Mouse (Mus musculus) heart, embryonic 16.5 days (tissue): ENCODE measurements around the gene Trak1. TPM values are rescaled to one million over a fixed set of nuclear protein-coding genes. Genes with fewer than 3 reads are reported as not detected.

Experiments
- ATAC-seq: fragments of 200-750 bp; cut with Nextera tagmentation; replicated peaks from 2 replicates; pipeline ENCODE4 v1.8.0; 2017; ENCODE audit warnings: moderate number of reproducible peaks; ENCODE audit not compliant: insufficient read depth, low FRiP score; ENCODE audit errors: extremely low read depth
- H3K27ac ChIP-seq: fragments of 300-500 bp; sonication (generic); 2 replicates; pipeline ENCODE4 v1.5.1; 2014; ENCODE audit warnings: mild to moderate bottlenecking, low read length, control low read depth, moderate library complexity
- H3K27me3 ChIP-seq: fragments of 300-500 bp; sonication (generic); 2 replicates; pipeline ENCODE4 v1.6.1; 2014; ENCODE audit warnings: low read length, mixed read lengths; ENCODE audit not compliant: control insufficient read depth, insufficient read depth
- H3K36me3 ChIP-seq: fragments of 300-500 bp; sonication (generic); 2 replicates; pipeline ENCODE4 v1.6.1; 2014; ENCODE audit not compliant: control insufficient read depth, insufficient read depth
- H3K4me1 ChIP-seq: fragments of 300-500 bp; sonication (generic); 2 replicates; pipeline ENCODE4 v1.6.1; 2014; ENCODE audit warnings: low read length, mixed read lengths; ENCODE audit not compliant: control insufficient read depth, insufficient read depth
- H3K4me2 ChIP-seq: fragments of 300-500 bp; sonication (generic); 2 replicates; pipeline ENCODE4 v1.6.1; 2014; ENCODE audit warnings: low read depth, mild to moderate bottlenecking, control low read depth, low read length
- H3K4me3 ChIP-seq: fragments of 300-500 bp; sonication (generic); 2 replicates; pipeline ENCODE4 v1.5.1; 2014; ENCODE audit warnings: mild to moderate bottlenecking, control low read depth, low read length
- H3K9ac ChIP-seq: fragments of 300-500 bp; sonication (generic); 2 replicates; pipeline ENCODE4 v1.6.1; 2014; ENCODE audit warnings: low read length, control low read depth
- H3K9me3 ChIP-seq: fragments of 300-500 bp; sonication (generic); replicated peaks from 2 replicates; pipeline ENCODE4 v1.6.1; 2016; ENCODE audit warnings: low read length; ENCODE audit not compliant: control insufficient read depth
- WGBS: fragments of 180-500 bp; shearing (Covaris S2); extraction: QIAGEN DNeasy Blood & Tissue Kit; methylation state at CpG from one replicate; pipeline ENCODE4 v1.1.7; 2014; 5-methylcytosine and 5-hydroxymethylcytosine counted together
- polyA plus RNA-seq: library from polyadenylated mRNA; unstranded; fragments of >200 nt; fragmentation: Nextera tagmentation; extraction: Ambion mirVana; gene quantifications from 2 replicates; pipeline ENCODE4 v1.2.1, GENCODE M21; 2015

Trak1 gene
- polyA plus RNA-seq, 1 experiment from 2014 or later, result 42.4 TPM

DNA sequence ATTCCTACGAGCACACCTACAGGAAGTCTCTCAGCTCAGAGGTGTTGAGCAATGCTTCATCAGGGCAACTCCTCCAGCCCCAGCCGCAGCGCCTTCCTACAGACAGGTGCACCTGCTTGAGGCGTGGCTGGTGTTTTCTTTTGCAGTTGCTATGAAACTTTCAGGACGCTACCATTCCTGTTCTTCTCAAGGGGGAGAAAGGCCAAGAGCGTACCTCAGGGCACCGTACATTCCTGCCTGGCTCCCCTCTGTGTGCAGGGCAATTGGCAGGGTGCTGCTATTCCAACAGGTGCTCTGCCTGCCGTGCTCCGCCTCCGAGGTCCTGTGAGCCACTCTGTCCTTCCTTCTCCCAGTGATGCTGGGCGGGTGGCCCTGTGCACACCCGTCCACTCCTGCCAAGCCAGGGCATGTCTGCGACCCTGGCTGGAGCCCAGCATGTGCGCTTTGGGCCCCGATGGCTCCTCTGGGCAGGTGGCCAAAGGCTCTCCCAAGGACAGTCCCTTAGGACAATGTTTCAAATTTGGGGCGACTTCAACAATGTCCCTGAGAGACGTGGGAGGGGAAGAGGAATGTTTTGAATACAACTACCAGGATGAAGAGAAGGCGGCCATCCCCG lies 118.4 kb downstream of the Trak1 start:
- H3K27me3 ChIP-seq, result no peaks in the 10 kb centered on the region
- peaks cover 4% of the 10 kb centered on the region for H3K36me3 ChIP-seq
- H3K9me3 ChIP-seq, result no peaks in the 10 kb centered on the region
- no peak overlapping the region for H3K4me3 ChIP-seq
- peak; percentile 65 for ATAC-seq
- no peak overlapping the region for H3K27ac ChIP-seq
- 55% methylated on average over 19 of the region's 19 CpGs for WGBS
- H3K4me1 ChIP-seq, result peaks cover 12% of the 10 kb centered on the region
- H3K9ac ChIP-seq, result no peak overlapping the region
- H3K4me2 ChIP-seq, result no peak overlapping the region

DNA sequence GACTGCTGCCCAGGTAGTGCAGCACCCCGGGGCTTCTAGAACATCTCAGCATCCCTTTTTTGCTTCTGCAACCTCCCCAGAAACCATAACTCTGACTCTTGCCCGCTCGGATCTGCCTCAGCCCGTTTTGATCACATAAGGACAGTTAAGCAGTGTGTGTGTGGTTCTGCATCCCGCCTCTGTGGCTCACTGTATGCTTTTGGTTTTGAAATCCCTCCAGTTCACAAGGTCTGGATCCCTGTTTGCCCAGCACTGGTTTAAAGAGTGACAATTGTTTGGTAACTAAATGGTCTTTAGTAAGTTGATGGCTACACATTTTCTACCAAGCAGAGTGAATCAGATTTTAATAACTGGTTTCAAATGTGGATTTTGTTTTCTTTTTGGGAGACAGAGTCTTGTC lies 119.2 kb downstream of the Trak1 start:
- peaks cover 4% of the 10 kb centered on the region for H3K36me3 ChIP-seq
- 89% methylated on average over 5 of the region's 5 CpGs for WGBS
- H3K27me3 ChIP-seq, result no peaks in the 10 kb centered on the region
- no peak overlapping the region for H3K9ac ChIP-seq
- no peaks in the 10 kb centered on the region for H3K9me3 ChIP-seq
- H3K4me2 ChIP-seq, result no peak overlapping the region
- H3K27ac ChIP-seq, result no peak overlapping the region
- no peak overlapping the region for H3K4me3 ChIP-seq
- ATAC-seq, result no peak
- peaks cover 12% of the 10 kb centered on the region for H3K4me1 ChIP-seq

DNA sequence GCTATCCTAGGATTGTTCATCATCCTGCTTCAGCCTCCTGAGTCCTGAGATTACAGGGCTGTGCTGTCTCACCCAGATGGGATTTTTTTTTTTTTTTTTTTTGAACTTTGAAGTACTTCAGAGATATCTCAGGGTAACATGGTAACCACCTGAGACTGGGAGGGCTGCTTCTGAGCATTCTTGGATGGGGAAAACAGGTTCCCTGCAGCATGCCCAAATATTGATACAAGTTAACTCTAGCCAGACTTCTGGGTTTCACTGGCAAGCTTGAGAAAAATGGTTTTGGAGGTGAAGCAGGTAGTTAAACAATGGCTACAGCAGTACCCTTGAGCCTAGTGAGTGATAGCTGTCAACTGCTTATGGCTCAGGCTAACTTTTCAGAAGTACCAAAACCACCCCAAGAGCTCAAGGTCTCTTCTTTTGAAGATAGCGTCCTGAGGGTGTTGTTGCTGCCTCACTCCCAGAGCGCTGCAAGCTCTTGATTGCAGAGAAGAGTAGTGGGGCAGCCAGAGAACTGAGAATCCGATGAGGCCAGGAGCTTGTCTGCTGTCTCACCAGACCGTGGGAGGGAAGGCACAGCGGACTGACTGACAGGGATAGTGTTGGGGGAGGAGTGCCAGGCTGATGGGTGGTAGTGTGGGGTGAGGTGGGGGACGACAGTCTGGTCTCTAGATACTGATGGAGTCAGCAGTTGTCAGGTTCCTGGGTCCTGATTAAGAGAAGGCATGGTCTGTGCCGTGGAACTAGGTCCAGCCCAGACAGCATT lies 119.8 kb downstream of the Trak1 start:
- no peak for ATAC-seq
- Histone ChIP-seq H3K27me3 (no peaks in the 10 kb centered on the region), H3K9ac (no peak overlapping the region), H3K9me3 (no peaks in the 10 kb centered on the region), H3K27ac (no peak overlapping the region), H3K4me3 (no peak overlapping the region), H3K4me1 (peaks cover 16% of the 10 kb centered on the region), H3K4me2 (no peak overlapping the region), H3K36me3 (peaks cover 4% of the 10 kb centered on the region)
- 42% methylated on average over 7 of the region's 7 CpGs for WGBS

DNA sequence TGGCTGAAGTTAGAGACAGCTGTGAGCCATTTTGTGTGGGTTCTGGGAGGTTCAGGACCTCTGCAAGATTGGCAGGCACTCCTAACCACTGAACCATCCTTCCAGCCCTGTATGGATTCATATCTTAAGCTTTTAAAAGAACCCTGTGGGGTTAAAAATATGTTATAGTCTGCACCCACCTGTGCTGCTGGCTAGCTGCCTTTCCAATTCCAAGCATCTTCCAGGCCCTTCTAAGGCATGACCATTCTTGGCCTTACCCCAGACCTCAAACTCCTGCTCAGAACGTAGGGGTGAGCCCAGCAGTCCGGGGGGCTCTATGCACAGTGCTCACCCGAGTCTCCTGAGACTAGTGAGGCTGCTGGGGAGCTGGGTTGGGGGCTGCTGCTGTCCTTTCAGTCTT lies 121.7 kb downstream of the Trak1 start:
- peaks cover 24% of the 10 kb centered on the region for H3K4me1 ChIP-seq
- no peaks in the 10 kb centered on the region; the same call in none of the 2 replicates for H3K36me3 ChIP-seq
- H3K9me3 ChIP-seq, result no peaks in the 10 kb centered on the region
- H3K27ac ChIP-seq, result no peak overlapping the region
- no peak overlapping the region for H3K4me2 ChIP-seq
- H3K4me3 ChIP-seq, result no peak overlapping the region
- no peaks in the 10 kb centered on the region for H3K27me3 ChIP-seq
- 85% methylated on average over 3 of the region's 3 CpGs for WGBS
- ATAC-seq, result no peak
- H3K9ac ChIP-seq, result no peak overlapping the region

DNA sequence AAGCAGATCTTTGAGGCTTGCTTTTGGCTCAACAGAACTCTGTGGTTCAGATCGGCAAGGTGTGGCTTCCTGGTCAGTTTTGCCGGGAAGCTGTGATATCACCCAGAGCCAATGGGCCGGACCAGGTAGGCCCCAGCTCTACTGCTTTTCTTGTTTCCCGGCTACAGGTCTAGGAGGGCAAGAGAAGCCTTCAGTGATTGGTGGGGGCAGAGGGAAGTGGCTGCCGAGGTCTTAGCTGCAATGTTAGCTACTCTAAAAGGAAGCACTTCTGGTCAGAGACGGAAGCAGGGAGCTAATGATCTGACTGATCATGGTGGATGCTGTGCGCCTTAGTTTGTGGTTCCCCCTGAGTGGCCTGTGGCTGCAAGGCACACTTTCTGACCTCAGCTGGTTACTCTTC lies 122.3 kb downstream of the Trak1 start:
- no peak overlapping the region for H3K4me3 ChIP-seq
- H3K4me1 ChIP-seq, result peaks cover 24% of the 10 kb centered on the region
- H3K27me3 ChIP-seq, result no peaks in the 10 kb centered on the region
- H3K27ac ChIP-seq, result no peak overlapping the region
- H3K36me3 ChIP-seq, result no peaks in the 10 kb centered on the region
- no peak for ATAC-seq
- H3K9ac ChIP-seq, result no peak overlapping the region
- WGBS, result 71% methylated on average over 7 of the region's 7 CpGs
- H3K9me3 ChIP-seq, result no peaks in the 10 kb centered on the region
- H3K4me2 ChIP-seq, result no peak overlapping the region

DNA sequence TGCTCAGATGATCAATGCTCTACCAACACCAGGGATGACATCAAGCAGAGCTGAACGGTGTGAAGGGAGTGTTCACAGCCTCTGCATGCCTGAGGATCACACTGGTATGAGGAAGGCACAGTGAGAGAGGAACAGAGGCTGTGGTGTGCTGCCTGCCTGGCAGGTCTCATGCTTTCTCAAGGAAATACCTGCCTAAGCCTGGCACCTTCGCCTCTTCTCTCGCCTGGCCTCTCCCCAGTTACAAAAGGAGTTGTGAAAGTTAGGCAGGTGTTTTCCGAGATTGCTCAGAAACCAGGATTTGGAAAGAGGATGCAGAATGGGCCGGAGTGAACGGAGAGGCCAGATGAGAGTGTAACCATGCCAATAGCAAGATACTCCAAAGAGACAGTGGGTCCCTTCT lies 123.5 kb downstream of the Trak1 start:
- ATAC-seq, result no peak
- peaks cover 16% of the 10 kb centered on the region for H3K4me1 ChIP-seq
- WGBS, result 80% methylated on average over 6 of the region's 6 CpGs

DNA sequence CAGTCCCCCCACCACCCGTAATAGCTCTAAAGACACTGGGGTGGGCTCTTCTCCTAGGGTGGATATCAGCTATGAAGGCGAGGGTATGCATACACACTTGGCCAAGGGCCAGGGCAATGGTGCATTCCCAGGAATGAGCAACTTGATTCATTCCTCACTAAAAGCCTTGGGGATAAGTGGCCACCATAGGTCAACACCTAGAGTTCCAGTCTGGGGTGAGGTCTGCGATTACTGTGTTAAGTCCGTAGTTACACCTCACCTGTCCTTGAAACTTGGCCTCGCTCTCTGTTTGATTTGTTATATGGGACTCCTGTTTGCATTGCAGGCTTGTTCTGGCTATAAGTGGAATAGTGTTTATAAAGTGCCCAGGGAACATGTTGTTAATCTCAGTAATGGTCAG lies 125.1 kb downstream of the Trak1 start:
- no peaks in the 10 kb centered on the region for H3K9me3 ChIP-seq
- no peak overlapping the region for H3K9ac ChIP-seq
- H3K4me2 ChIP-seq, result no peak overlapping the region
- no peaks in the 10 kb centered on the region for H3K27me3 ChIP-seq
- no peak overlapping the region for H3K27ac ChIP-seq
- no peak overlapping the region for H3K4me3 ChIP-seq
- H3K4me1 ChIP-seq, result peaks cover 30% of the 10 kb centered on the region
- no peak for ATAC-seq
- H3K36me3 ChIP-seq, result no peaks in the 10 kb centered on the region
- 69% methylated on average over 5 of the region's 5 CpGs for WGBS

More for the DNA sequence above, 123.5 kb downstream of the Trak1 start:
- Histone ChIP-seq H3K9ac (no peak overlapping the region), H3K9me3 (no peaks in the 10 kb centered on the region), H3K36me3 (no peaks in the 10 kb centered on the region), H3K4me3 (no peak overlapping the region), H3K4me2 (no peak overlapping the region), H3K27me3 (no peaks in the 10 kb centered on the region), H3K27ac (no peak overlapping the region)

DNA sequence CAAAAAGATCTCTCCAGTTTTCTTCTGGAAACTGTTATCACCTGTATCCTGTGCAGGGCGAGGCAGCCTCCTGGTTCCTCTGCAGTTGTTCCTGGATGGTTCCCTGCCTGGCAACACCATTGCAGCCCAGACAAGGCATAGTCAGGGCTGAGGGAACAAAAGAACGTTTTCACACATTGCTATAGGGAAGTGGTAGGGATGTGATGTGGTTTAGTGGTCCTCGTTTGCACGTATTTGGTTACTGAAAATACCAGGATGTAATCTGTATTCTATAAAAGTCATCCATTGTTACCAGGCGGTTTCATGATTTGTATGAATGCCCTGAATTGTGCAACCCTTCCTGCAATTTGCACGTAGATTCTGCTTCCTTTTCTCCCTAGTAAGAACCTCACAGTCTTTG lies 126.3 kb downstream of the Trak1 start:
- WGBS, result 68% methylated on average over 6 of the region's 6 CpGs
- Histone ChIP-seq H3K9ac (no peak overlapping the region), H3K4me2 (no peak overlapping the region), H3K27ac (0 out of 2 replicates have a peak overlapping the region, but pooled peaks have one; percentile 29), H3K4me3 (no peak overlapping the region), H3K4me1 (peaks cover 36% of the 10 kb centered on the region), H3K36me3 (no peaks in the 10 kb centered on the region), H3K9me3 (no peaks in the 10 kb centered on the region), H3K27me3 (no peaks in the 10 kb centered on the region)
- ATAC-seq, result no peak

DNA sequence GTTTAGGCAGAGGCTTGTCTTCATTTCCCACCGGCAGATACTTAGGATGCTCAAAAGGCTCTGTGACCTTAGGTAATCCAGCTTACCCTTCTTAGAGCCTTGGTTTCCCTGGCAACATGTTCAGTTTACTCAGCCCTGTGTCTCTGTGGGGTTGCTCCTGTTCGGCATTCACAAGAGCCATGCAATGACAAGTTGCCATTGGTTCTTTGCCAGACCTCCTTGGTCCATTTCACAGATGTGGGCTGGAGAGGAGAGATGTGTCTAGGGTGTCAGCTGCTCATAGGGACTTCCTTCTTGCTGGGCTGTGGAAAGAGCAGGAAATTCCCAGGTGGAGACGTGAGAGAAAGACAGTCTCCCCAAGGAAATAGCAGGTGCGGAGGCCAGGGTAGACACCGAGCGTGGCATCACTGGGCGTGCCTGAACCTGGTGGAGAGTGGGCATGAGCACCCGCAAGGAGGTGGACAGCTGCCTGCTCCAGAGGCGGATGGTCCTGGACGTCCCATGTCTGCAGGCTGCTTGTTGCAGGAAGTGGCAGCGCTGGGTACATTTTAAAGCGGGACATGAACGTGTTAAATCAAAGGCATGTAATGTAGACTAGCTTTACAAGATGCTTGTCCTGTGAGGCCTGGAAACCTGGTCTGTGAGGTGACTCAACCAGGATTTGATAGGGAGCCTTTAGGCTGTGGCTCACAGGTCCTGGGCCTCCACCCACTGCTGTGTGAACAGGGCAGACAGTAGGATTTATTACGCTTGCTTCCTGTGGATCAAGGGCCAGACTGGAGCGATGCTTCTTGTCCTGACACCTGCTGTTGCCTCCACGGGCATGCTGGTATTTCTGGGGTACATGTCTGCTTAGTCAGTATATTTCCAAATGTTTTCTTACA lies 127.2 kb downstream of the Trak1 start:
- peaks cover 37% of the 10 kb centered on the region for H3K4me1 ChIP-seq
- no peak for ATAC-seq

More for the DNA sequence above, 127.2 kb downstream of the Trak1 start:
- Histone ChIP-seq H3K9me3 (no peaks in the 10 kb centered on the region), H3K27ac (no peak overlapping the region), H3K36me3 (no peaks in the 10 kb centered on the region), H3K4me3 (no peak overlapping the region), H3K9ac (no peak overlapping the region), H3K27me3 (no peaks in the 10 kb centered on the region), H3K4me2 (no peak overlapping the region)
- 80% methylated on average over 16 of the region's 16 CpGs for WGBS
